Mouse (Mus musculus): ENCODE measurements around the gene E330021D16Rik. TPM values are rescaled to one million over a fixed set of nuclear protein-coding genes. Genes with fewer than 3 reads are reported as not detected.
A peak's percentile ranks its signal among the peaks of the same experiment; 100 is the strongest.

Gene E330021D16Rik
- not detected in 2 replicates for polyA plus RNA-seq (2011; ENCODE audit: insufficient read depth, insufficient read length, low replicate concordance, missing spikeins)

DNA sequence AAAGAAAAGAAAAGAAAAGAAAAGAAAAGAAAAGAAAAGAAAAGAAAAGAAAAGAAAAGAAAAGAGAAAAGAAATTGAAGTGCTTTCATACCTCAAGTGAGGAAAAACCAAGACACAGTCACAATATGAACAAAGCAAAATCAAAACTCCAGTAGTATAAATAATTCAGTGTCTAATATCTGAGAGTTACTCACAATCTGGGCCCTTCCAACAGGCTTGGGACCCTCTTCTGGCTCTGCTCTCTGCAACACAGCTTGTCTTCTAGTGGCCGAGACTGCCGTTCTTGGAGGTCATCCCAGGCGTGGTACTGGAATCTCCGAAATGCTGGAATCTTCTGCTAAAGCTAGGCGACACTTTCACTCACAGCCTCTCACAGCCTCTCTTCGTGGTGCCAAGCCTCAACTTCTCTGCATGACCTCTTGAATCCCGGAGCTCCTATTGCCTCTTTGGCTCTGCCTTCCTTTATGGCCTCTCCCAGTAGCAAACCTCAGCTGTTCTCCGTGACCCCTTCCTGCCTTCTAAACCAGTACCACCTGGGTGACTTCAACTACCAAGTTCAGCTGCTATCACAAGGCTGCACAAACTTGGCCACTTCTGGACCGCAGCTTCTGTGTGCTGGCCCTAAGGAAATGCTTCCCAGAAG, at the start of gene E330021D16Rik:
TSS of gene E330021D16Rik (minus strand) at position 437 of the 643 bp plus-strand sequence.
- no peak within 1 kb of the TSS for H3K27ac ChIP-seq (ENCODE audit: control insufficient read depth, insufficient read depth, low read depth, low read length, poor library complexity)
- TF ChIP-seq CTCF (IDR thresholded peaks at IDR 0.05; ENCODE audit: control insufficient read depth, insufficient read depth, low read length), result no peak
- 88% methylated on average over 9 of the region's 9 CpGs for WGBS
- H3K4me3 ChIP-seq (replicated peaks; ENCODE audit: control insufficient read depth, low read depth, low read length), result no peak within 1 kb of the TSS
- no peaks in the 10 kb centered on the region for H3K4me1 ChIP-seq (ENCODE audit: control insufficient read depth, insufficient read depth, low read length)

DNA sequence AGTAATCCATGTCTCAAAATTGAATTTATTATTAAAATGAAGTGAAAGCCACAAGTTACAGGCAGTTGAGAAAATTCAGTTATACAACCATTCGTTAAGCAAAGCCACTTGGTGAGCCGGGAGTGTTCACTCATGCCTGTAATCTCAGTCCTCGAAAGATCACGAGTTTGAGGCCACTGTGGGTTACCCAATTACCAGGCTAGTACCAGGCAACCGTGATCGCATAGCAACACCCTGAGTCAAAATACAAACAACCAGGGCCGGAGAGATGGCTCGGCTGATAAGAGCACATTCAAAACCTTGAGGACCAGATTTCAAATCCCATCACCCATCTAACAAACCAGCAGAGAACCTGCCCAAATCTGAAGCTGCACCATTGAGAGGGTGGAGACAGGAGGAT, 49.7 kb upstream of the E330021D16Rik start:
- Histone ChIP-seq H3K4me1 (ENCODE audit: control insufficient read depth, insufficient read depth, low read length) (peaks cover 12% of the 10 kb centered on the region), H3K4me3 (replicated peaks; ENCODE audit: control insufficient read depth, low read depth, low read length) (no peak overlapping the region), H3K27ac (ENCODE audit: control insufficient read depth, insufficient read depth, low read depth, low read length, poor library complexity) (peak overlapping the region; percentile 9; the same call in 1 of the 2 replicates)
- 32% methylated on average over 8 of the region's 8 CpGs for WGBS
- TF ChIP-seq POLR2A (IDR thresholded peaks at IDR 0.05; ENCODE audit: borderline replicate concordance, control insufficient read depth, low read depth, low read length), result no peak
- TF ChIP-seq CTCF (IDR thresholded peaks at IDR 0.05; ENCODE audit: control insufficient read depth, insufficient read depth, low read length), result no peak

DNA sequence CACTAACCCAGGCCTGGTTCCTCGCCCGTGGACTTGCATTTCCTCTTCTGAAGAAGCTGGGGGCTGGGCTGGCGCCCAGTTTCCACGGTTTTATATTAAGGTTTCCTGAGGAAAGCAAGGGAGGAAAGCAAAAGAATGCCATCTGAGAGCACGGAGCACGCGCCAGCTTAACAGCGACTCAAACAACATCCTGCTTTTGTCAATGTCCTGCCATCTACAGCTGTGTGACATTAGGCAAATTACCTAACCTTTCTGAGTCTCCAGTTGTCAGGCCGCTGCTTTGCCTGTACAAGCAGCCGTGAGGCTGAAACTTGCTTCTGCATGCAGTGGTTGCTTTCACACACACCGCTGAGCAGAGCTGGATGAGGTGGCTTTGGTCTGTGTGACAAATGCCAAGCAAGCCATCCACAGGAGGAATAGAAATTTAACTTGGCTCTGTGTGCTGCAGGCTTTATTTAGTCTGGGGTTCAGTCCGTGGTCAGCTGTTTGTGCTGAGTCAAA, 48.8 kb upstream of the E330021D16Rik start:
- 10% methylated on average over 12 of the region's 12 CpGs for WGBS
- TF ChIP-seq CTCF (IDR thresholded peaks at IDR 0.05; ENCODE audit: control insufficient read depth, insufficient read depth, low read length), result no peak
- no peak for TF ChIP-seq POLR2A (IDR thresholded peaks at IDR 0.05; ENCODE audit: borderline replicate concordance, control insufficient read depth, low read depth, low read length)
- Histone ChIP-seq H3K27ac (ENCODE audit: control insufficient read depth, insufficient read depth, low read depth, low read length, poor library complexity) (peak overlapping the region; percentile 26), H3K4me3 (replicated peaks; ENCODE audit: control insufficient read depth, low read depth, low read length) (peak overlapping the region; percentile 17), H3K4me1 (ENCODE audit: control insufficient read depth, insufficient read depth, low read length) (peaks cover 9% of the 10 kb centered on the region)

DNA sequence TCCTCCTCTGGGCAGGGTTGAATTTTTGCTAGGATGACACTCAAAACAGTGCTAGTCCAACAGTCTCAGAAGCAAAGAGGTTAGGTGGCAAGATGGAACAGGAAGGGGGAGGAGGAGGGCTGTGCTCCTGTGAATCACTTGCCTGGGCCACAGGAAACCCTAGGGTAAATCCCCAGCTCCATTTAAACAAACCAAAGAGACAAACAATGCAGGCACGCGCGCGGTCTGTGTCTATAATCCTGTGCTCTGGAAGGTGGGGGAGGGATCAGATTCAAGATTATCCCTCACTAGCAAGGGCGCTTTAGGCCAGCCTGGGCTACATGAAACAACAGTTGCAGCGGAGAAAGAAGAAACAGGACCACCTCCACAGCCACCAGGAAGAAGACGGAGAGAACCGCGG, 48.1 kb upstream of the E330021D16Rik start:
- peak overlapping the region; percentile 8 for H3K4me3 ChIP-seq (replicated peaks; ENCODE audit: control insufficient read depth, low read depth, low read length)
- no peak for TF ChIP-seq CTCF (IDR thresholded peaks at IDR 0.05; ENCODE audit: control insufficient read depth, insufficient read depth, low read length)
- TF ChIP-seq POLR2A (IDR thresholded peaks at IDR 0.05; ENCODE audit: borderline replicate concordance, control insufficient read depth, low read depth, low read length), result no peak
- peak overlapping the region; percentile 26; the same call in 1 of the 2 replicates for H3K27ac ChIP-seq (ENCODE audit: control insufficient read depth, insufficient read depth, low read depth, low read length, poor library complexity)
- peaks cover 5% of the 10 kb centered on the region; the same call in 1 of the 2 replicates for H3K4me1 ChIP-seq (ENCODE audit: control insufficient read depth, insufficient read depth, low read length)
- 31% methylated on average over 9 of the region's 9 CpGs for whole genome bisulfite sequencing

DNA sequence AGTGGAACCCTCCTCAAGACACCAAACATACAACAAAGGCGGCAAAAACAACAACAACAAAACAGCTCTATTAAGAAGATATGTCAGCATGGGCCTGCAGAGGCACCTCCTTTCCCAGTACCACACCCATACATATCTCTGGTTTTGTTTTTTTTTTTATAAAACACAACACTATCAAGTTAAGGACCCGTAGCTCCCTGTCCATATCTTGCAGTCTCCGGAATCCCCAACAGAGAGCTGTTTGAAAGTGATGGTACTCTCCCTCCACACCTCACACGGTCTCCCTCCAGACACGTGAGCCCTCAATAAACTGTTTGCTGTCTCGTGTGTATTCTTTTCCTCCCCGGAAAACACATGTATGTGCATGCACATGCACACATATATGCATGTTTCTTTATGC, 43.8 kb upstream of the E330021D16Rik start:
- Histone ChIP-seq H3K27ac (ENCODE audit: control insufficient read depth, insufficient read depth, low read depth, low read length, poor library complexity) (no peak overlapping the region), H3K4me1 (ENCODE audit: control insufficient read depth, insufficient read depth, low read length) (no peaks in the 10 kb centered on the region; the same call in 1 of the 2 replicates), H3K4me3 (replicated peaks; ENCODE audit: control insufficient read depth, low read depth, low read length) (no peak overlapping the region)
- TF ChIP-seq POLR2A (IDR thresholded peaks at IDR 0.05; ENCODE audit: borderline replicate concordance, control insufficient read depth, low read depth, low read length) (no peak), CTCF (IDR thresholded peaks at IDR 0.05; ENCODE audit: control insufficient read depth, insufficient read depth, low read length) (no peak)
- 72% methylated on average over 7 of the region's 7 CpGs for WGBS

DNA sequence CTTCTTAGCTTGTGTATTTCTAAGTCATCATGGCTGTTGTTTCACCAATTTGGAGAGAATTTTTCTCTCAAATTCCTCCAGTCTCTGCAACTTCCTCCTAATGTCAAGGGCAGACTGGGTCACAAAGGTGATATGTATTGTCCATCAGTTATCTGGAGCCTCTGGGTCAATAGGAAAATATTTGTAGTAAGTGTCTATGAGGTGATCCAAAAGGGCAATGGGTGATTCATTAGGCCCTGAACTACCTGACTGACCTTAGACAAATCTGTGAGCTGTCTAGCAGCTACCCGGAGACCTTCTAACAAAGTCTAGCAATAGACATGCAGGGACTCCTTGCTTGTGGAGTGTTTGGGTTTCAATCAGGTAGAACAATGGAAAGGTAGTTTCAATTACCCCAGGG, 40.9 kb upstream of the E330021D16Rik start:
- TF ChIP-seq CTCF (IDR thresholded peaks at IDR 0.05; ENCODE audit: control insufficient read depth, insufficient read depth, low read length) (no peak), POLR2A (IDR thresholded peaks at IDR 0.05; ENCODE audit: borderline replicate concordance, control insufficient read depth, low read depth, low read length) (no peak)
- WGBS, result 84% methylated on average over 1 of the region's 1 CpGs
- Histone ChIP-seq H3K27ac (ENCODE audit: control insufficient read depth, insufficient read depth, low read depth, low read length, poor library complexity) (no peak overlapping the region), H3K4me1 (ENCODE audit: control insufficient read depth, insufficient read depth, low read length) (no peaks in the 10 kb centered on the region), H3K4me3 (replicated peaks; ENCODE audit: control insufficient read depth, low read depth, low read length) (no peak overlapping the region)

DNA sequence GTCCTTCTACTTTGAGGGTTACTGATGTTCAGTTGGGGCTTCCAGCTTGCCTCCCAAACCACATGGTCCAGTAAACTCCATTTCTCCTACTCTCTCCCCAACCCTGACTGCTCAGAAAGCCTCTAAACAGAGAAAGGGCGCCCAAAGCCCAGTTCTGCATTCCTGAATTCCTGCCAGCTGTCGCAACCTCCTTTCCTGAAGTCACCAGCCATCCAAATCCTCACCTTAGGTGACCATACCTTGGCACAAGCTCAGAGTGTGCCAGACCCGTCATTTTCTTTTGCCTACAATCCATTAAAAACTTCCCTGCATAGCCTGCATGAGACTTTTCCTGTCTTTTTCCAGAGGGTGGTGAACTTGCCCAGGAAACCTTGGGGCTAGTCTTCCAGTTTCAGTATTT, 40.3 kb upstream of the E330021D16Rik start:
- H3K27ac ChIP-seq (ENCODE audit: control insufficient read depth, insufficient read depth, low read depth, low read length, poor library complexity), result no peak overlapping the region
- 75% methylated on average over 3 of the region's 3 CpGs for whole genome bisulfite sequencing
- no peak for TF ChIP-seq POLR2A (IDR thresholded peaks at IDR 0.05; ENCODE audit: borderline replicate concordance, control insufficient read depth, low read depth, low read length)
- TF ChIP-seq CTCF (IDR thresholded peaks at IDR 0.05; ENCODE audit: control insufficient read depth, insufficient read depth, low read length), result no peak
- no peak overlapping the region for H3K4me3 ChIP-seq (replicated peaks; ENCODE audit: control insufficient read depth, low read depth, low read length)
- H3K4me1 ChIP-seq (ENCODE audit: control insufficient read depth, insufficient read depth, low read length), result no peaks in the 10 kb centered on the region

DNA sequence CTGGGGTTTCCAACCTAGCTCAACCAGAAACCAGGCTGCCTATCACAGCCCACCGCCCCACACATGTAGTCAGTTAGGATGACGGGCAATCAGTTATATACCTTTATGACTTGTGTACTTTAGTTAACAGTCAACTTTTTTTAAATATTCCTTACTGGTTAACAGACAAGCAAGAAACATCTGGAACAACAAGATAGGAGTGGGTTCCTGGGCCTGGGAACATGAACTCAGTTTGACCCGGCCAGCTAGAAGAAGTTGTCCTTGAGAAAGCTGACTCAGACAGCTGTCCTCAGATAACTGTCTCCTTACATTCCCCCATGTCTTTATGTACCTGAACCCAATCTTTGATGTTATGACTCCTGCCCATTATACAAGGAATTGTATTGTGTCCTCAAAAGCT, 37.3 kb upstream of the E330021D16Rik start:
- TF ChIP-seq CTCF (IDR thresholded peaks at IDR 0.05; ENCODE audit: control insufficient read depth, insufficient read depth, low read length) (no peak), POLR2A (IDR thresholded peaks at IDR 0.05; ENCODE audit: borderline replicate concordance, control insufficient read depth, low read depth, low read length) (no peak)
- H3K4me3 ChIP-seq (replicated peaks; ENCODE audit: control insufficient read depth, low read depth, low read length), result no peak overlapping the region
- no peak overlapping the region for H3K27ac ChIP-seq (ENCODE audit: control insufficient read depth, insufficient read depth, low read depth, low read length, poor library complexity)
- H3K4me1 ChIP-seq (ENCODE audit: control insufficient read depth, insufficient read depth, low read length), result peaks cover 7% of the 10 kb centered on the region; the same call in 1 of the 2 replicates
- 71% methylated on average over 3 of the region's 3 CpGs for WGBS

Data from bone marrow, adult 2 months (tissue).